Mouse (Mus musculus) MEL (cell line): Measurements from ENCODE around the gene Utp11.

ENCODE experiments used
- CHD1 ChIP-seq: IDR thresholded peaks from 2 replicates; pipeline ENCODE4 v1.6.1; 2012; ENCODE audit warnings: low read depth, mild to moderate bottlenecking, inconsistent platforms, low read length, improper control_type of control experiment
- CTCF ChIP-seq, 3 experiments: IDR thresholded peaks in 2 of 3; conservative IDR thresholded peaks in 1 of 3; 2 replicates each; pipeline ENCODE4 v1.5.1; 2011 to 2012; ENCODE audit warnings: low read length in 3 of 3, low read depth in 2 of 3, mild to moderate bottlenecking in 2 of 3, improper control_type of control experiment in 1 of 3, inconsistent platforms in 1 of 3, mixed read lengths in 1 of 3, moderate library complexity in 1 of 3; ENCODE audit not compliant: control insufficient read depth in 1 of 3, insufficient read depth in 1 of 3, poor library complexity in 1 of 3, severe bottlenecking in 1 of 3
- EP300 ChIP-seq, 2 experiments: IDR thresholded peaks; 2 replicates each; pipeline ENCODE4 v1.6.1; 2011; ENCODE audit warnings: improper control_type of control experiment in 2 of 2, low read length in 2 of 2, low read depth in 1 of 2, mild to moderate bottlenecking in 1 of 2
- JUND ChIP-seq: IDR thresholded peaks from 2 replicates; pipeline ENCODE4 v1.6.1; 2011; ENCODE audit warnings: low read depth, mild to moderate bottlenecking, improper control_type of control experiment, low read length
- MAX ChIP-seq: IDR thresholded peaks from 2 replicates; pipeline ENCODE4 v1.6.1; 2011; ENCODE audit warnings: low read length, improper control_type of control experiment
- POLR2A ChIP-seq, 2 experiments: IDR thresholded peaks; 2 replicates each; pipeline ENCODE4 v1.6.1; 2011 to 2012; ENCODE audit warnings: low read length in 2 of 2, mild to moderate bottlenecking in 2 of 2, control low read depth in 1 of 2, improper control_type of control experiment in 1 of 2, low read depth in 1 of 2, moderate library complexity in 1 of 2; ENCODE audit not compliant: control insufficient read depth in 1 of 2, insufficient read depth in 1 of 2, poor library complexity in 1 of 2
- TCF12 ChIP-seq: IDR thresholded peaks from 2 replicates; pipeline ENCODE4 v1.6.1; 2014; ENCODE audit warnings: low read depth, mild to moderate bottlenecking, inconsistent platforms, low read length, improper control_type of control experiment, moderate library complexity
- ZC3H11A ChIP-seq: IDR thresholded peaks from 2 replicates; pipeline ENCODE4 v1.6.1; 2012; ENCODE audit warnings: low read depth, mild to moderate bottlenecking, inconsistent platforms, low read length, improper control_type of control experiment

DNA sequence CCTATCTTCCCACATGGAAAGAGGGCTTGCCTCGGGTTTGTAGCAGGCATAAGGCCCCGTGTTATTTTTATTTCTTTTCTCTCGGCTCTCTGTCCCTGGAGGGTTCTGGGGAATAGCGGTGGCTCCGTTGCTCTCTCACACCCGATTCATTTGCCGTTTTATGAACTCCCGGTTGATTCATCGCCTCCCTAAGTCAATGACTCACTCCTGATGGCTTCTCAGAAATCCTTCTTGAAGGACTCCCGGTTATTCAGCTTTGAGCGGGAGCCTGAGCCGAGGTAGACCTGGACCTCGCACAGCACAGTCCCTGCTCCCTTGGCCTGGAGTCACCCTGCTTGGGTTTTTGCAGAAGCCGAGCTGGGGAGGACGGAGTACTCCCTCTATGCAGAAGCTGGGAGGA is 28.8 kb downstream of the Utp11 start:
- TF ChIP-seq POLR2A (IDR thresholded peaks at IDR 0.05; ENCODE audit: control insufficient read depth in 1 of 2, insufficient read depth in 1 of 2, low read depth in 1 of 2, low read length in 2 of 2, poor library complexity in 1 of 2) (no peak), EP300 (IDR thresholded peaks at IDR 0.05; ENCODE audit: low read depth in 1 of 2, low read length in 2 of 2) (no peak), CTCF (IDR thresholded peaks at IDR 0.05 in 2 of 3, conservative IDR thresholded peaks at IDR 0.05 in 1 of 3; ENCODE audit: control insufficient read depth in 1 of 3, insufficient read depth in 1 of 3, low read depth in 2 of 3, low read length in 3 of 3, poor library complexity in 1 of 3, severe bottlenecking in 1 of 3) (no peak), MAX (no peak), JUND (no peak), TCF12 (no peak), CHD1 (no peak), ZC3H11A (no peak)
